Mouse (Mus musculus): ENCODE measurements around the gene Gm960.

Gene Gm960

DNA sequence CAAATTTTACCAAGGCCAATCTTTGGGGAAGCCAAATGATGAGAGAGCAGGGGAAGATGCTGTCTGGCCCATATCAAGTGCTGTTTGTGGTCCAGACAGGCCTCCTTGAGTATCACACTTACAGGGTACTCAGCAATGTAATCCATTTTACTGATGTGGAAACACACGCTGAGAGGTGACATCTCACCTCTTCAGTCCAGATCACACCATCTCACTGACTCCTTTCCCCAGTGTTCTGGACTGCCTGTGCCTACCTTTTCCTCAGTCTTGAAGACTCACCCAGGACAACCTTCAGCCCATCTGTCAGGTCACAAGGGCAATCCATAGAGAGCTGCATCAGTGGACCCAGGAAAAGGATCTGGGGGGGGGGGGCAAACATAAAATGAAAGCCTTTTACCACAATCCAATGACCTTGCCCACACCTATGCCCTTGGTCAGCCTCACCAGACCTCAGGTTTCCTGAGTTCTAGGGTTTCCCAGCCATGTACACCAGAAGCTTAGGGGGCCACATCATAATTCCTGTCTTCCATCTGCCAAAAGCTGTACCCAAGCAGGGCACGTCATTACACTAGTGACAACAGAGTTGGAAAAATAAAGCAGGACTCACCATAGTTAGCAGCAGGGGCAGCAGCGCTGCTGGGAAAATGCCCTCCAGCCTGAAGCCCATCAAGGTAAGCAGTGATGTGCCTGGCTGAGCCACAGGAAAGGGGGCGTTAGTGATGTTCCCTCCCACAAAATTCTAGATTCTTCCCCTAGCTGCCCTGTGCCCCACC, 73.9 kb downstream of the Gm960 start:
- DNase-seq (ENCODE audit: low read depth, low spot score), result no peak

DNA sequence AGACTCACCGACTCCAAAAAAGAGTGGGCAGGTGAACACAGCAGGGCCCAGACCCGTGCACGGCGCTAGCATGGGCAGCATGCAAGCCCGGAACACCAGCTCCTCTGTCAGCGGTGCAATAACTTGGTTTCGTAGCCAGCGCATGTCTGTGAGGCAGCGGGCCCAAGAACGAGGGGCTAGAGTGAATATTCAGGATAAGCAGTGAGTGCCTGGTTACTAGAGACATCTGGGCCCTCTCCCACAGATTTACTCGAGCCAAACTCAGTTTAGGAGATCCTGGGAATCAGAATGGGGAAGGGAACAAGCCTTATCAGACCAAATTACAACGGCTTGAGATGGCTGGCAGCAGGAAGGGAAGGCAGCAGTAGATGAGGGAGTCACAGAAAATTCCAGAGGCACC, 74.5 kb downstream of the Gm960 start:
- DNase-seq (ENCODE audit: low read depth, low spot score), result no peak

DNA sequence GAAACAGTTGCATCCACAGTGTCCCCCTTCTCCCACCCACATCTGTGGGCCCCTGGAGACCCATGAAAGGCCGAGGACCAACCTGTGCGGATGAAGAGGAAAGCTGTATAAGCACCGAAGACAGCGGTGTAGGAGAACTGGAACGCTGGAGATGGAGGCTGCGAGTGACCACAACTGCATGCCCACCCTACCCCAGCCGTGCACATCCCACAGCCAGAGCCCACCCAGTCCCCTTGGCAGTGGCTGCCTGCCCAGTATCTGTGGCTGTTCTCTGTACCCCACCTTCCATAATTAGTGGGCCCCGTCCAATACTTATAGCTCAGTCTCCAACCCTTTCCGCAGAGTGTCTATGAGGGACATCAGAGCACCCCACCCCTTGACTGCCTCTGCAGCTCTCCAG, 75.0 kb downstream of the Gm960 start:
- DNase-seq (ENCODE audit: low read depth, low spot score), result no peak

DNA sequence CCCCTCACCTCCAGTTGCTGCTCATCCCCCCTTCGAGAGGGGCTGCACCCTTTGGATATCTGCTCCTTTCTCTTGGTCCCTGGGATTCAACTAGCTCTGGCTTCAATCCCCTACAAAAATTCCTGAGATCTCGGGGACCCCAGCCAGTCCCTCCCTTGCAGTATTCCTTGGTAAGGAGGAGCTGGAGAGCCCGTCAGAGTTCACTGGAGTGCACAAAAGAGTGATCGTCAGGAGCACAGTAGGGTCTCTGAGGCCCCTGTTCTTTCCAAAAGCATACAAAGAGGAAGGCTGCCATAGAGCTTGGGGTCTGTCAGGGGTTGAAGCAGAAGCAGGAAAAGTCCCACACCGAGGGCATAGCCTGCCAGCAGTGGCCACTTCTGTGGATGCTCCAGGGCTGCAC, 75.7 kb downstream of the Gm960 start:
- DNase-seq (ENCODE audit: low read depth, low spot score), result no peak

DNA sequence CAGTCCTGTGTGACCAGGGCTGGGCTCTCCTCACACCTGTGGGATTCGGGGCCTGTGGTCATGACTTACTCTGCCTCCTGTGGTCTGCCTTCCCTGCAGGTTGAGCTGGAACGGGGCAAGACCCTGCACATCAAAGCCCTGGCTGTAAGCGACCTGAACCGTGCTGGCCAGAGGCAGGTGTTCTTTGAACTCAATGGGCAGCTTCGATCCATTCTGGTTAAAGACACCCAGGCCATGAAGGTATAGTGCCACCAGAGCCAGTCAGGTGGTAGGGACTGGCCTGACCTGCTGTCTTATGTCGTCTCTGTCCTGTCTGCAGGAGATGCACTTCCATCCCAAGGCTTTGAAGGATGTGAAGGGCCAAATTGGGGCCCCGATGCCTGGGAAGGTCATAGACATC, 77.7 kb downstream of the Gm960 start:
- DNase-seq (ENCODE audit: low read depth, low spot score), result no peak

DNA sequence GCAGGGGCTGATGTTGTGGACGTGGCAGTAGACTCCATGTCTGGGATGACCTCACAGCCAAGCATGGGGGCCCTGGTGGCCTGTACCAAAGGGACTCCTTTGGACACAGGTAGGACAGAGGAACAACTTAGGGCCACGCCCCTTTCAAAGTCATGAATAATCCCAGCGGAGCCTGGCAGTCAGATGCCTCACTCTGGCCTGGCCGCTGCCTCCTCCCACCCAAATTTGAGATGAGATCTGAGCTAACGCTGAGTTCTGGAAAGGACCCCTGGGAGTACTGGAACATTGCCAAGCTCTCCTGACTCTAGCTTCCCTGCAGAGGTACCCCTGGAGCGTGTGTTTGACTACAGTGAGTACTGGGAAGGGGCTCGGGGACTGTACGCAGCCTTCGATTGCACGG, 79.0 kb downstream of the Gm960 start:
- DNase-seq (ENCODE audit: low read depth, low spot score), result no peak

DNA sequence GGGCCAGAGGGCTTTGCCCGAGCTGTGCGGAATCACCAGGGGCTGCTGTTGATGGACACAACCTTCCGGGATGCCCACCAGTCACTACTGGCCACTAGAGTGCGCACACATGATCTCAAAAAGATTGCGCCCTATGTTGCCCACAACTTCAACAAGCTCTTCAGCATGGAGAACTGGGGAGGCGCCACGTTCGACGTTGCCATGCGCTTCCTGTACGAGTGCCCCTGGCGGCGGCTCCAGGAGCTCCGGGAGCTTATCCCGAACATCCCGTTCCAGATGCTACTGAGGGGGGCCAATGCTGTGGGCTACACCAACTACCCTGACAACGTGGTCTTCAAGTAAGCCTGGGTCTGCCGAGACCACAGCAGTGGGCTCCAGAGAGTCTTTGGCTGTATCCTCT, 80.3 kb downstream of the Gm960 start:
- DNase-seq (ENCODE audit: low read depth, low spot score), result no peak

DNA sequence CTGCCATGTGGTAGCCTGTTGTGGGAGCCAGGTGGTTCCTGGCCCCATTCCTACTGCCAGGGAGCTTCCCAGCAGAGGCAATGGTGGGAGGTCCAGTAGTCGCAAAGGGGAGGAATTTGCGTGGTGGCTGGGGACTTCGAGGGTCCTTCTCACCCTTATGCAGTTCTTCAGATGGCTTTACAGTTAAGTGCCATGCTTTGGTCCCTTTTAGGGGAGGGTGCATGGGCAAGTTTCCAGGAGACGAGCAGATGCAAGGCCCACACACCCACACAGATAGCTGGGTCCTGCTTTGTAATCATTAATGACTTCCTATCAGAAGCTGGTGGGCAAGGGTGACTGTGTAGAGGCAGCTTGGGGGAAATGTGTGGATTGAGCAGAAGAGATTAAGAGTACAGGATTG, 81.9 kb downstream of the Gm960 start:
- DNase-seq (ENCODE audit: low read depth, low spot score), result no peak

DNA sequence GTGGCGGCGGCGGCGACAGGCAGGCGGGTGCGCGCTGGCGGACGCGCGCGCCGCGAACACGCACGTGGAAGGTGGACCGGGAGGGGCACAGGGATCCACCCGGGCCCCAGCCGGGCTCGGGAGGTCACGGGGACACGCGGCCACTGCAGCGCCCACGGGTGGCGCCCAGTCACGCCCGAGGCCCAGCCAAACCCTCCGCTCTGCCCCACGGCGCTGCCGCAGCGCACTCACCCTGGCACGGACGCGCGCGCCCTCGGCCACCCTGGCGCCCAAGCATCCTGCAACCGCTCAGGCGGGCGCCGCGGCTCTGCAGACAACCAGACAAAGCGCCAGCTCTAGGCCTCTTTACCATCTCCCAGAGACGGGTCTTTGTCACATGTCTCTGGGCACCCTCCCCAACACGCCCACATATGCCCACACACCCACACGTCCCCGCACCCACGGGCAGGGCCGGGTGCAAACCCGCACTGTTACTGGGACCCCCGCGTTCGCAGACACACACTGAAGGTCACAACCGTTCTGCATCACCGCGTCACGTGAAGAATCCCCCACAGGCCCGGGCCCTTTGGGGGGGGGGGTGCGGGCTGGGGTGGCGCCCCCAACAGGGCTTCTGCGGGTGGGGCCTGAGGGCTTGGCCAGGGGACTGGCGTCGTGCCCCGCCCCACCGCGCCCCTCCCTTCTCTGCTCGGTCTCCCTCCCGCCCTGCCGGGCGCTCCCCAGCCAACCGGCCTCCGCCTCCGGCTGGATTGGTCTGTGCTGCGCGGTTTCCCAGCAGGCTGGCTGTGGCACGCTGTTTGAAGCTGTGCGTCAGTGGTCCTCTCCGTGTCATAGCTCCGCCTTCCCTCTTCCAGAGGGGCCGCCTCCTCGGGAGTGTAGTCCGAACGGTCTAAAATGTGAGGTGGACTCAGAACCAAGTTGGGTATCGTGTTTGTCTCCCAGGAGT, 83.0 kb downstream of the Gm960 start, which contains the start of gene Lrfn4:
Lrfn4 (minus strand) TSS at position 517 of the 943 bp plus-strand sequence.
- DNase-seq (ENCODE audit: low read depth, low spot score), result peak; percentile 72

DNA sequence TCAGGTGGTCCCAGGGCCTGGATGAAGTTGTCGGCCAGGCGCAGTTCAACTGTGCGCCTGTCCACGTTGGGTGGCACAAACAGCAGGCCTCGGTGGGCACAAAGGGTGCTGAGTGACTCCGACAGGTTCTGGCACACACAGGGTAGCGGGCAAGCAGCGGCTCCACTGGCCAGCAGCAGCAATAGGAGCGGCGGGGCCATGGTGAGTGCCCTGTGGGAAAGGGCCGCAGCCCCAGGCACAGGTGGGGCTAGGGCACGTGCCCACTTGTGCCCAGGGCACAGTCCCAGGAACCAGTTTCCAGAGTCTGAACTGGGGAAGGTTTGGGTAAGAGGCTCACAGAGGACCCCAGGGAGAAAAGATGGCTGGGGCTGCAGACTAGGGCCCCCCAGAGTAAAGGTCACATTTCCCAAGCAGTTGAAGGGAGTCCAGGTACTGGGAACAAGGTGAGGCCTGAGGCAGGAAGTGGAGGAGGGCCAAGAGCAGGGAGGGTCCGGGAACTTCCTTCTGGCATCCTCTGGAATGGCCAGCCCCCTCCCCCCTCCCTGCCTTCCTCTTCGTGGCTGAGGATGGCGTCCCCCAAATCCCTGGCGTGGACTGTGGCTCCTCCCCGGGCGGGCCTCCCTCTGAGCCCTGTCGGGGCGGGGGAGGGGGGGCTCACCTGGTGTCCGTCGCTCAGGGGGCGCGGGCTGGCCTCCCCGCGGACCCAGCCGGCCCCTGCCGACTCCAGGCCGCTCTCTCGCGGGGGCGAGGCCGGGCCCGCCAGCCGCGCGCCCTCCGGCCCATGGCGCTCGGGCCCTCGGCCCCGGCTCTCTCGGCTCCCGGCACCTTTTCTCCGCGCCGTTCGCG, 83.9 kb downstream of the Gm960 start:
- no peak for DNase-seq (ENCODE audit: low read depth, low spot score)

DNA sequence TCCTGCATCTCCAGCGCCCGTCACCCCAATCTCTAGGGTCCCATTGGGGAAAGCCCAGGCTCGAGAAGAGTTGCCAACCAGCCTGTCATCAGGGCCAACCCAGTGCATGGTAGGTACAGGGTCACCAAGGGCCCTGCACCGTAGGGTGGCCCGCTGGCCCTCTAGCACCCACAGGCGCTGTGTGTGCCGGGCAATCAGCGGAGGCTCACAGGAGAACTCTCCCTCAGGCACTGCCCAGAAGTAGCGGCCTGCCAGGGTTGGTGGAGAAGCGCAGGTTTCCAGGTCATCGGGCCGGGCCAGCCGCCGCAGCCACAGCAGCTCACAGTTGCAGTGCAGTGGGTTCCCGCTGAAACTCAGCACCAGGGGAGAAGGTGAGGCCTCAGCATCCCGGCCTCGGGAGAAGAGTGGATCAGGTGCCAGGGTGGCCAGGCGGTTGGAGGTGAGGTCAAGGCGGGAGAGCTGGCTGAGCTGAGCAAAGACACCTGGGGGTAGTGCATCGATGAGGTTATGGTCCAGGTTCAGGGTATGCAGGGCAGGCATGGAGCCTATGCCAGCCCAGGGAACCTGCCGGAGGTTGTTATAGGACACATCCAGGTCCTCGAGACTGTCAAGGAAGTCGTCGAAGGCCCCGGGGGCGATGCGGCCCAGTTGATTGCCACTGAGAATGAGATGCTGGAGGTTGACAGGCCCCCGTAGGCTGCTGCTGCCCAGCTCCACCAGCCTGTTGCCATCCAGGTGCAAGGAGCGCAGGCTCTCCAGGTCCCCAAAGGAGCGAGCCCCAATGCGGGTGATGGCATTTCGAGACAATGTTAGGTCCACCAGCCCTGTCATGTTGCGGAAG, 84.8 kb downstream of the Gm960 start:
- no peak for DNase-seq (ENCODE audit: low read depth, low spot score)

DNA sequence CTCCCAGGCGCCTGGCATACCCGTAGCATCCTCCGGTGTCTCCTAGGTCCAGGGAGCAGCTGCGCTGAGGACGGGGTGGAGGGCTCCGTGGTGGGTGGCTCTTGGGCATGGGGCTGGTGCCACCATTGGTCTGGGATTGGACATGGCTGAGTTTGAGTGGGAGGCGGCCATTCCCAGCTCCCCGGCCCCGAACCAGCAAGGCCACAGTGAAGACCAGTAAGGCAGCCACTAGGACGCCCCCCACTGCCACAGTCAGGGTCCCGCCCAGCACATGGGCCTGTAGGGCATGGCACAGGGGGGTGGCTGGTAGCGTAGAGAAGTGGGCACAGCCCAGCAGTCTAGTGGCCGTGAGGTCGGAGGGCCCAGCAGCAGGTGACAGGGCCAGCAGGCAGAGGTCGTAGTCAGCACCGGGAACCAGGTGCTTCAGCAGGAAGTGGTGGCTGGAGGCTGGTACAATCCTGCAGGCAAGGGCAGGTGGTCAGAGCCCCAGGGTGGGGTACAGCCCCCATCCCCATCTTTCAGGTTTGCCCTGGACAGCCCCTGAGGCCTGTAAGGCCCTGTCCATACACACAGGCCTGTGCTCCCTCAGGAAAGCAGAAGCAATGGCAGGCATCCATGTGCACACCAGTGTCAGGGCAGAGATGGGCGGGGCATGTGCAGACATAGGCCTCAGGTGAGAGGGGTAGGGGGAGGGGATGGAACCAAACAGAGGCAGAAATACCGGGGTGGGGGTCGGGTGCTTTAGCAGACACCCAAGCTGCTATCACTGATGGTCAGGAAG, 86.1 kb downstream of the Gm960 start:
- DNase-seq (ENCODE audit: low read depth, low spot score), result no peak

DNA sequence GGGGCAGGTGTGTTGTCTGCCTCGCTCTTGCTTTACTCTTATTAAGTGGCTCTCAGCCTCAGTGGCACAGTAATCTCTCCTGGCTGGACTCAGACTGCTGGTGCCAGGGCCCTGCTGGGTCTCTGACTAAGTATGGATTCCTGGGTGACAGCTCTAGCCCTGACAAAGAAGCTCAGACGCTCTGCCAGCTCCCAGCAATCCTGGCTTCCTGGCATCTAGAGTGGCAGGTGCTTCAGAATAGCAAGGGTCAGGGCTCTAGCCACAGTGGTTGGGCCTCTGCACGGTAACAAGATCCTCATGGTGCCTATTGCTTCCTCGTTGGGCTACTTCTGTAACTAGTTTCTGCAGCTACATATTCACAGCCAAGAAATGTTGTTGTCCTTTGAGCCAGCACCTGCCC, 88.4 kb downstream of the Gm960 start:
- no peak for DNase-seq (ENCODE audit: low read depth, low spot score)

DNA sequence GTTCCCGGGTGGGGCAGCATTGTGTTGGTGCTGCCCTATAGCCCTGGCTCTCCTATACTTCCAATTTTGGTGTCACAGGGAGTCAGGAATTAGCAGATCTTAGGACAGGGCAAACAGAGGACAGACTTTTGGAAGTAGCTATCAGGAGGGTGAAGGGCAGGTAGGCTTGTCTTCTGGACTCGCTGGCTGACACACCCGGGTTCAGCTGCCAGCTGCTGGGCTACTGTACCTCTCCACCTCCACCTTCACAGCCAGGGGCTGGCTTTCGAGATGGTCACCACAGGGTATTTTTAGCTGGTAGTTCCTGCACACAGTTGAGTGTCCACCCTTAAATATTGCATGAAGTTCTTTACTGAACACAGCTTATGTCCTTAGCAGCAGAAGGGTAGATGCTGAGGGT, 90.0 kb downstream of the Gm960 start:
- DNase-seq (ENCODE audit: low read depth, low spot score), result no peak

DNA sequence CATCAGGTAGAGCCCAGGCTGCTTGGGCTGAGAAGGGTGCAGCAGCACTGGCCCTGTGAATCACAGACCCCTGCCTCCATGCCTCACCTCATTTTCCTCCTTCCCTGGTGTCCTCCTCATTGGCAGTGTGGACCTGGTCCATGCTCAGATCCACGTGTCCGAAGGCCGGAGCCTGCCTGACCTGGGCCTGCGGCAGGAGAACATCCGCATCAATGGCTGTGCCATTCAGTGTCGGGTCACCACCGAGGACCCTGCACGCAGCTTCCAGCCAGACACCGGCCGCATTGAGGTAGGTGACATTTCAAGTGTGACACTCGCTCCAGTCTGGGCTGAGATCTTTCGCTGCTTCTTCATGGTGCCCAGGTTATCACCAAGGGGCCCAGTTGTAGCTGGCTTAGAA, 91.1 kb downstream of the Gm960 start:
- DNase-seq (ENCODE audit: low read depth, low spot score), result no peak

DNA sequence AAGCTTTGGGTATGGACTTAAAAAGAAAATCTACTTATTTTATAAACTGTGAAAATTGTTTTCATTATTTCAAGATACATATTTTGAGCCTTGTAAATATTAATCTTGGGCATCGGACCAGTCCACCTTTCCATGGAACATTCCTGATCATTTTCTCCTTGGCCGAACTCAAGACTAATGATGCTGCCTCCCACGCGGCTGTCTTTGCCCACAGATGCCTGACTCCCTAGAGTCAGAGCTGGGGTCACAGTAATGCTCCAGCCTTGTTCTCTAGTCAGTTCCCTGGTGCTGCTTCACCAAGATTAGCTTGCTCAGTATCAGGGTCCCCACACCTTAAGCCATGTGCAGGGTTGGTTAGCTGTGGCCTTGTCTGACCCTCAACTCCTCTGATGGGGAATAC, 92.8 kb downstream of the Gm960 start:
- DNase-seq (ENCODE audit: low read depth, low spot score), result no peak

DNA sequence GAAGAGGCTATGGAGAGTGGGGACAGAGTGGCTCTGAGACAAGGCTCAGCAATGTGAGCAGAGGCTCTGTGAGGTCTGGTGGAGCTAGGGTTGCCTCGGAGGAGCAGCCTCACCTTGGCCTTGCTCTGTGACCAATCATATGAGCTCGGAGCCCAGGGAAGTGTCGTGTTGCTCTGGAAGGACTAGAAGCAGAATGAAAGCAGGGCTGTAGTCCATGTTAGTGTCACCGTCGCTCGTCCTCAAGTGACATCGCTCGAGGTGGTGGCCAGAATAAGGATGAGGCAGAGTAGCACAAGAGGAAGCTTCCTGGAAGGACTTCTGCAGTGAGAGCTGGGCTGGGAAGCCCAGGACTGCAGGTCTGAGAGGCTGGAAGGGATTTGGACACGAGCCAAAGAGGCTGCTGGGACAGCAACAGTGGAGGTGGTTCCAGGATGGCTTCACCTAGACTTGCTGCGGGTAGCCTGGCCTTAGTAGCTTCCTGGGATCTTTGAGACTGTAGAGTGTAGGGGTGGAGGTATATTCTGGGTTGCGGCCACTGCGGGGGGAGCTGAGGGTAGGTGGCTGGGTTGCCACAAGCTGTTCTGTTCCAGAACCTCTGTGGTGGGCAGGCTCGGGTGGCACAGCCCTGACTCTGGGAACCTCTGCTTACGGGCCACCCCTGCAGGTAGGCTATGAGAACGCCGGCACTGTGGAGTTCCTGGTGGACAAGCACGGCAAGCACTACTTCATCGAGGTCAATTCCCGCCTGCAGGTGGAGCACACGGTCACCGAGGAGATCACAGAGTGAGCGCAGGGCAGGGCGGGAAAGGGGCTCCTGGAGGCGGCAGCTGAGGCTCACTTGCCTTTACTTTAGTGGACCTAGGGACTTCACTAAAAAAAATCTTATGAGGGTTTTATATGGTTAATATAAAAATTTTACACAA, 94.4 kb downstream of the Gm960 start:
- peak; percentile 22 for DNase-seq (ENCODE audit: low read depth, low spot score)

DNA sequence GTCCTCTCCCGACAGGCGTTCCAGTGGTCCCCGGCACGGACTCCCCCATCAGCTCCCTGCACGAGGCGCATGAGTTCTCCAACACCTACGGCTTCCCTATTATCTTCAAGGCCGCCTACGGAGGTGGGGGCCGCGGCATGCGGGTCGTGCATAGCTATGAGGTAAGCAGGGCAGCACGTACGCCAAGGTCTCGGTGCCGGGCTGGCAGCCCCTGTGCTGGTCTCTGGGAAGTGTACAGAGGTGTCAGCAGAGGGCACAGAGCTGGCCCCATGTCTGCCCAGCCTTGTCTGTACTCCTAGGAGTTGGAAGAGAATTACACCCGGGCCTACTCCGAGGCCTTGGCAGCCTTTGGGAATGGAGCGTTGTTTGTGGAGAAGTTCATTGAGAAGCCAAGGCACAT, 96.0 kb downstream of the Gm960 start:
- DNase-seq (ENCODE audit: low read depth, low spot score), result no peak

DNA sequence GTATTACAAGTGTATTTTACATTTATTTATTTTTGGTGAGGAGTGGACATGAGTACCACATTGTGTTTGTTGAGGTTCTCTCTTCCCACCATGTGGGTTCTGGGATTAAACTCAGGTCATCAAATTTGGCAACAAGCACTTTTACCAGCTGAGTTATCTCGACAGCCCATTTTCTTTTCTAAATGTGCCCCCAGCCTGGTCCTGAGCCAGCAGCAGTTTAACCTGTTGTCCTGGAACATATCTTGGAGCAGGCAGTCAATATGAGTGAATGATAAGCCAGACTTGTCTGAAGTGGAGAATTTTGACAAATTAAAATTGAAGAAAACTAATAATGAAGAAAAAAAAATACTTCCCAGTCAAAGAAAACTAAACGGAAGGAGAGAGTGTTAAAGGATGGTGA, 102.4 kb downstream of the Gm960 start:
- no peak for DNase-seq (ENCODE audit: low read depth, low spot score)
